Mouse (Mus musculus) CD4-positive, CD25-positive, alpha-beta regulatory T cell, adult 4 months (primary cell): ENCODE results near the gene Ifit1bl2. TPM values are rescaled to one million over a fixed set of nuclear protein-coding genes. Genes with fewer than 3 reads are reported as not detected.

Source experiments
- polyA plus RNA-seq, 2 experiments: library from polyadenylated mRNA; unstranded; fragments of 100-300 nt; shearing (Covaris generic); gene quantifications; one replicate each; pipeline ENCODE4 v1.2.1; 2017

The Ifit1bl2 gene
- polyA plus RNA-seq, 2 experiments from 2014 or later: 1.8 to 2.1 TPM

Other genes with a start within 250 kb of the Ifit1bl2 start
- gene Ch25h, start 165.6 kb downstream of the Ifit1bl2 start, polyA plus RNA-seq: not detected
- 100 to 1,000 TPM; 100 to 102 TPM for gene Lipa, start 113.3 kb downstream of the Ifit1bl2 start, polyA plus RNA-seq
- gene Ifit2, start 90.0 kb downstream of the Ifit1bl2 start, polyA plus RNA-seq: 10 to 100 TPM; 28.5 to 31.7 TPM
- gene Ifit3, start 57.2 kb downstream of the Ifit1bl2 start, polyA plus RNA-seq: 10 to 100 TPM; 47.4 to 70.7 TPM
- 100 to 1,000 TPM; 116 to 127 TPM for gene Ifit1bl1, start 38.8 kb downstream of the Ifit1bl2 start, polyA plus RNA-seq
- gene Ifit3b, start 32.8 kb downstream of the Ifit1bl2 start, polyA plus RNA-seq: 10 to 100 TPM in 1 of 2 experiments, 1 to 10 TPM in 1; 9.3 to 14.8 TPM
- gene Ifit1, start 128 bp upstream of the Ifit1bl2 start, polyA plus RNA-seq: 10 to 100 TPM; 60.3 to 70.1 TPM
- gene Slc16a12, start 106.5 kb upstream of the Ifit1bl2 start, polyA plus RNA-seq: not detected
- gene Pank1, start 238.7 kb upstream of the Ifit1bl2 start, polyA plus RNA-seq: under 1 TPM; 0.42 to 0.57 TPM